Mouse (Mus musculus) kidney, embryonic 15.5 days (tissue): ENCODE results near the gene Vmn1r26. TPM values are rescaled to one million over a fixed set of nuclear protein-coding genes. Genes with fewer than 3 reads are reported as not detected.
"Not testable (repeated sequence)": the region's sequence is repeated elsewhere in the genome, so short reads cannot be mapped to it uniquely, and the experiment has no call there.

ENCODE experiments used
- ATAC-seq: fragments of 200-750 bp; cut with Nextera tagmentation; replicated peaks from 2 replicates; pipeline ENCODE4 v1.8.0; 2017; ENCODE audit warnings: moderate TSS enrichment; ENCODE audit not compliant: low FRiP score
- H3K27ac ChIP-seq: fragments of 300-500 bp; sonication (generic); 2 replicates; pipeline ENCODE4 v1.5.1; 2015; ENCODE audit warnings: mild to moderate bottlenecking, inconsistent platforms
- H3K27me3 ChIP-seq: fragments of 300-500 bp; sonication (generic); 2 replicates; pipeline ENCODE4 v1.6.1; 2015; ENCODE audit warnings: inconsistent platforms
- H3K36me3 ChIP-seq: fragments of 300-500 bp; sonication (generic); 2 replicates; pipeline ENCODE4 v1.6.1; 2015; ENCODE audit warnings: inconsistent platforms
- H3K4me1 ChIP-seq: fragments of 300-500 bp; sonication (generic); 2 replicates; pipeline ENCODE4 v1.6.1; 2015; ENCODE audit warnings: inconsistent platforms
- H3K4me2 ChIP-seq: fragments of 300-500 bp; sonication (generic); 2 replicates; pipeline ENCODE4 v1.6.1; 2015; ENCODE audit warnings: moderate library complexity, mild to moderate bottlenecking, inconsistent platforms
- H3K4me3 ChIP-seq: fragments of 300-500 bp; sonication (generic); replicated peaks from 2 replicates; pipeline ENCODE4 v1.5.1; 2015; ENCODE audit warnings: mild to moderate bottlenecking, inconsistent platforms
- H3K9ac ChIP-seq: fragments of 300-500 bp; sonication (generic); 2 replicates; pipeline ENCODE4 v1.6.1; 2015; ENCODE audit warnings: mild to moderate bottlenecking, inconsistent platforms
- H3K9me3 ChIP-seq: fragments of 300-500 bp; sonication (generic); replicated peaks from 2 replicates; pipeline ENCODE4 v1.6.1; 2016; ENCODE audit warnings: inconsistent platforms
- WGBS: fragments of 180-500 bp; shearing (Covaris S2); methylation state at CpG from one replicate; pipeline ENCODE4 v1.1.7; 2015; ENCODE audit warnings: mixed read lengths; 5-methylcytosine and 5-hydroxymethylcytosine counted together
- polyA plus RNA-seq: library from polyadenylated mRNA; unstranded; fragments of >200 nt; fragmentation: Nextera tagmentation; extraction: Ambion mirVana; gene quantifications from 2 replicates; pipeline ENCODE4 v1.2.1, GENCODE M21; 2015

The Vmn1r26 gene
- polyA plus RNA-seq, result not detected in 2 replicates

- no peaks in the 10 kb centered on the region for H3K4me1 ChIP-seq
- no peak for ATAC-seq
- no peak within 1 kb of the TSS for H3K4me3 ChIP-seq
- H3K36me3 ChIP-seq, result no peaks in the 10 kb centered on the region
- 88% methylated on average over 1 of the region's 1 CpGs for WGBS
- H3K9ac ChIP-seq, result no peak within 1 kb of the TSS
- H3K27ac ChIP-seq, result no peak within 1 kb of the TSS
- H3K4me2 ChIP-seq, result no peak within 1 kb of the TSS
- H3K9me3 ChIP-seq, result no peaks in the 10 kb centered on the region
- no peaks in the 10 kb centered on the region for H3K27me3 ChIP-seq
These were observed at the start of gene Vmn1r26 for GRCm38 (mm10) chr6:58015059-58015458. Vmn1r26 (minus strand) TSS chr6:58015159.

- Histone ChIP-seq H3K4me2 (no peak overlapping the region), H3K9ac (no peak overlapping the region), H3K9me3 (no peaks in the 10 kb centered on the region), H3K4me1 (no peaks in the 10 kb centered on the region), H3K27ac (no peak overlapping the region), H3K36me3 (no peaks in the 10 kb centered on the region), H3K4me3 (no peak overlapping the region), H3K27me3 (no peaks in the 10 kb centered on the region)
- no peak for ATAC-seq
These were observed 29.1 kb upstream of the Vmn1r26 start for GRCm38 (mm10) chr6:58044025-58044424.

- not testable (repeated sequence) for H3K36me3 ChIP-seq, H3K9me3 ChIP-seq, H3K9ac ChIP-seq, H3K27ac ChIP-seq, ATAC-seq, H3K4me1 ChIP-seq, H3K4me2 ChIP-seq, H3K4me3 ChIP-seq, H3K27me3 ChIP-seq
- 94% methylated on average over 21 of the region's 21 CpGs for WGBS
These were observed 2.5 kb upstream of the Vmn1r26 start for GRCm38 (mm10) chr6:58017478-58017877.

GRCm38 (mm10) chr6:57980710-57981109 lies 34.2 kb downstream of the Vmn1r26 start, which contains the start of gene Vmn1r25:
Vmn1r25 (minus strand) TSS chr6:57980810.
- H3K4me3 ChIP-seq, result no peak within 1 kb of the TSS
- no peaks in the 10 kb centered on the region for H3K36me3 ChIP-seq
- no peaks in the 10 kb centered on the region for H3K27me3 ChIP-seq
- H3K27ac ChIP-seq, result no peak within 1 kb of the TSS
- H3K9me3 ChIP-seq, result no peaks in the 10 kb centered on the region
- ATAC-seq, result no peak
- H3K4me1 ChIP-seq, result no peaks in the 10 kb centered on the region
- H3K4me2 ChIP-seq, result no peak within 1 kb of the TSS
- no peak within 1 kb of the TSS for H3K9ac ChIP-seq
- WGBS, result 74% methylated on average over 3 of the region's 3 CpGs

GRCm38 (mm10) chr6:57961403-57961802 lies 53.6 kb downstream of the Vmn1r26 start, which contains the start of gene Vmn1r24:
Vmn1r24 (minus strand) TSS chr6:57961503.
- H3K27ac ChIP-seq, ATAC-seq, H3K36me3 ChIP-seq, H3K4me2 ChIP-seq, H3K4me1 ChIP-seq, H3K9me3 ChIP-seq, H3K9ac ChIP-seq, H3K4me3 ChIP-seq, H3K27me3 ChIP-seq: not testable (repeated sequence)
- WGBS, result 78% methylated on average over 1 of the region's 1 CpGs

Other genes with a start within 250 kb of the Vmn1r26 start
- 44.8 and 48.0 TPM in 2 replicates for gene Vopp1, start 190.0 kb downstream of the Vmn1r26 start, polyA plus RNA-seq
- 0.14 TPM in 1 of 2 replicates, not detected in the other for gene Vmn1r21, start 164.8 kb downstream of the Vmn1r26 start, polyA plus RNA-seq
- gene Vmn1r22, start 107.1 kb downstream of the Vmn1r26 start, polyA plus RNA-seq, result not detected in 2 replicates
- gene Vmn1r23, start 88.3 kb downstream of the Vmn1r26 start, polyA plus RNA-seq, result not detected in 2 replicates
- gene Vmn1r24, start 53.7 kb downstream of the Vmn1r26 start, polyA plus RNA-seq, result not detected in 2 replicates
- gene Vmn1r25, start 34.3 kb downstream of the Vmn1r26 start, polyA plus RNA-seq, result not detected in 2 replicates
- not detected in 2 replicates for gene Vmn1r27, start 203.7 kb upstream of the Vmn1r26 start, polyA plus RNA-seq
- gene Vmn1r28, start 246.9 kb upstream of the Vmn1r26 start, polyA plus RNA-seq, result not detected in 2 replicates